Mouse (Mus musculus) cerebellum, adult 11 months (tissue): Measurements from ENCODE around the gene 4930558C23Rik.
"Not testable (repeated sequence)": the region's sequence is repeated elsewhere in the genome, so short reads cannot be mapped to it uniquely, and the experiment has no call there.

Source experiments
- DNase-seq: peaks from one replicate; pipeline ENCODE4 v3.0.0; 2022

4930558C23Rik gene

DNA sequence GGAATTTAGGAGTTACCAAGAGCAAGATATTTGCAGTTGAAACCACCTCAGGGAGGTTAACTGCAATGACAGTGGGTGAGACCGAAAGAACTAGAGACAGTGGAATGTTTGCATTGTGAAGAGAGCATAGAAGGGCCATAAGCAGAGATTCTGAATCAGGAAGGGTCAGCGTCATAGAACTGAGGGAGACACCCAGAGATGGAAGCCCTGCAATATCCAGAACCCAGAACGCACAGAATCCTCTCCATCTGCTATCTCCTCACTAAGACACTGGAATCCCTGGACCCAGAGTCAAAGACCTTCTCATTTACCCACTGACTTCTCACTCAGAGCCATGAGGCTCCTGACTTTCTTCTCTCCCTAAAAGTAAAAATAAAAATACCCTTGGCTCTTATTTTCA, at the start of gene 4930558C23Rik:
TSS of gene 4930558C23Rik (minus strand) at position 101 of the 400 bp plus-strand sequence.
- DNase-seq: no peak

DNA sequence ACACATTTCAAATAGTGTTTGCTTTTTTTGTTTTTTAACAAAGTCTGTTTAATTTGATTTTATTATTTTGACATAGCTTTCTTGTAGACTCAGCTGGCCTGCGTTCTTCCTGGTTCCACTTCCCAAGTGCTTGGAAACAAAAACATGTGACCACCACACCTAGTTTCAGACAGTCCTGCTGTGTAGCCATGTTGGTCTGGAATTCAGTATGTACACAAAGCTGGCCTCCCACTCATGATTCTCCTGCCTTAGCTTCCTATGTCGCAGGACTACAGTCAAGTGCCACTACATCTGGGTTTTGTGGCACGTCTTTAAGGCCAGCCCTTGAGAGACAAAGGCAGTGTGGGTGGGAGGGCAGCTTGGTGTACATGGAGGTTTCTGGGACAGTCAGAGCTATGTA, 48.3 kb upstream of the 4930558C23Rik start:
- no peak for DNase-seq

DNA sequence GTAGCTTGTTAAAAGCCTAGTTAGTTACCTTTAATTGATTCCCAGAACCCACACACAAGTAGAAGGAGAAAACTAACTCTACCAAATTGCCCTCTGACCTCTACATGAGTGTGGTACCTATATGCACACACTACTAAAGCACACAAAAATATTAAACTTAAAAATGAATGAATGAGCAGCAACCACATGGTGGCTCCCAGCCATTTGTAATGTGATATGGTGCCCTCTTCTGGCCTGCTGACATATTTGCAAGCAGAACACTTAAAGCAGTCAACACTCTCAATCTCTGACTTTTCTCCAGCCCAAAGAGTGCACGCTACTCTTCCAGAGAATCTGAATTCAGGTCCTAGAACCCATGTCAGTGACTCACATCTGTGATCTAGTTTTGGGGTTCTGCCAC, 47.8 kb upstream of the 4930558C23Rik start:
- DNase-seq: peak; percentile 24

DNA sequence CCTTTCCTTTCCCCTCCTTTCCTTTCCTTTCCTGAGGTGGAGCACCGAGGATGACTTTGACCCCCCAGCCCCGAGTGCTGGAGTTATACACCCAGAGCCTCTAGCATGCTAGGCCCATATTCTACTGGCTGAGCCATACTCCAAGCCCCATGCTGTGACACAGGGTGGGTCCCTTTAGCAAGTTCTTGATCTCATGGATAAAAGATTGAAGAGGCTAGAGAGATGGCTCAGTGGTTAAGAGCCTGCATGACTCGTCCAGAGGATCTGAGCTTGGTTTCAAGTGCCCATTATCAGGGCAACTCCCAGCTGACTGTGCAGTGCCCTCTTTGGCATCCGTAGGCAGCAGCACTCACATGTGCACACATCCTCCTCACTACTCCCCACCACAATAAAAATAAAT, 42.7 kb upstream of the 4930558C23Rik start:
- DNase-seq: no peak

DNA sequence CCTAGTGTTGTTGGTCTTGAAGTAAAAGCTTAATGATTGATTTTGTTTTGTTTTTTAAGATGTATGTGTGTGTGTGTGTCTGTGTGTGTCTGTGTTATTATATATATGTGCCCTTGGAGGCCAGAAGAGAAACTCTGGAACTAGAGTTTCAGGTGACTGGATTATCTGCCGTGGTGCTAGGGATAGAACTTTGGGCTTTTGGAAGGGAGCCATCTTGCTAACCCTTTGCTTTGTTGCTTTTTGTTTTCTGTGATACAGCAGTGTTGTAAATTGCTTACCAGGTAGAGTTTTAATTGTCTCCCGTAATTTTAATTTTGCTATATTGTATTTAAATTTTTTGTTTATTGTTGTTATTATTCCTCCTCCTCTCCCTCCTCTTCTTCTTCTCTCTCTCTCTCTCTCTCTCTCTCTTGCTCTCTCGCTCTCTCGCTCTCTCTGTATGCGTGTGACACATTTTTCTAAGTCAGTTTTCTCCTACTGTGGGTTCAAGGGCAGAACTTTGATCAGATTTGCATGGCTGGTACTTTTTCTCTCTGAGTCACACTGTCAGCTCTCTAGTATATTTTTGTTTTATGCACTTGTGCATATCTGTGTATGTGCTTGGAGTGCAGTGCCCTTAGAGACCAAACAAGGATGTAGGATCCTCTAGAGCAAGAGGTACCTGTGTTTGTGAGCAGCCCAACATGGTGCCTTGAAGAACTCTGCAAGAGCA, 39.9 kb upstream of the 4930558C23Rik start:
- no peak for DNase-seq

DNA sequence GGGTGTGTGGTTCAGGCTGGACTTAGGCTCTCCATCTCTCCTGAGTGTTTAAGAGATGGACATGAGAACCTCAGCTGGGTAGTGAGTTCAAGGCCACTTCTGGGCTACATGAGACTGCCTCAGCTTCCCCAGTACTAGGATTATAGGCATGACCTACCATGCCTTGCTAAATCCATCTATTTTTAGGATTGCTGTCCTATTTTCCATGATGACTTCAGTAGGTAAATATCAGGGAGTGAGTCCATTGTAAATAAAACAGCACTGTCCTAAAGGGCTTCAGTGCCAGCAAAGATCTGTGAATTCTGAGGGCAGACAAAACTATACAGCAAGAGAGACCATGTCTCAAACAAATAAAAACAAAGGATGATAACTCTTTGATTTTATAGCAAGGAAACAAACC, 37.0 kb upstream of the 4930558C23Rik start:
- no peak for DNase-seq

DNA sequence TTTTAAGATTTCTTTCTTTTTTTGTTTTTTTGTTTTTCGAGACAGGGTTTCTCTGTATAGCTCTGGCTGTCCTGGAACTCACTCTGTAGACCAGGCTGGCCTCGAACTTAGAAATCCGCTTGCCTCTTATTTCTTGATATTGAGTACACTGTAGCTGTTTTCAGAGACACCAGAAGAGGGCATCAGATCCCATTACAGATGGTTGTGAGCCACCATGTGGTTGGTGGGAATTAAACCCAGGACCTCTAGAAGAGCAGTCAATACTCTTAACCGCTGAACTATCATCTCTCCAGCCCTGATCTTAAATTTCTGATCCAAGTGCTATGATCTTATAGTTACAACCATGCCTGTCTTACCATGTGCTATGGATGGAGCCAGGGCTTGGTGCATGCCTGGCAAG, 36.0 kb upstream of the 4930558C23Rik start:
- not testable (repeated sequence) for DNase-seq

DNA sequence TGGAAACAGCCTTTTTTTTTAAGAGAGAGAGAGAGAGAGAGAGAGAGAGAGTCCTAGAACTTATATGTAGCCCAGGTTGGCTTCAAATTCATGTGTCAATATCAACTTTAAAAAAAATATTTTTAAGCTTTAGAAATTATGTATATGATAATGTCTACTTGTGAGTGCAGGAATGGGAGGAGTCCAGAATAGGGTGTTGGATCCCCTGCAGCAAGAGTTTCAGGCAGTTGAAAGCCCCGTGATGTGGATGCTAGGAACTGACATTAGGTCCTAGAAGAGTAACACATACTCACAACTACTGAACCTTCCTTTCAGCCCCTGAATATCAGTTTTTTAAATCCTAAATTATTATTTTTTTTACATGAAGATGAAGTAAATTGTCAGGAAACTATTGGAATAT, 32.9 kb upstream of the 4930558C23Rik start:
- DNase-seq: no peak

DNA sequence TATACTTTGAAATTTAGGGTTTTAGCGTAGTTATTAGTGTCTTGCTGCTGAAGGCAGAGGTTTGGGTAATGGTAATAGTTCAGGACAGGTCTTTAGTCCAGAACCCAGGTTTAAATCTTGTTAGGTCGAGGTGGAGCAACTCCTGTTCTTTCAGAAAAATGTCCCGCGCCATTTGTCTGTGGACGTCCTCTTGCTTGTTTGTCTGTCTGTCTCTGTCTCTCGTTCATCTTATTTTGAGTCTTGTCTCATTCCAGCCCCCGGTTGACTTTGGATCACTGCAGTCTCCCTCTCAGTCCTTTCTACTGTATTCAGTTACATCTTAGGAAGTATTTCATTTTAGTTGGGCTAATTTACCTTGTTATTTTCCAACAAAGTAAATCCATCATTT, 32.3 kb upstream of the 4930558C23Rik start:
- no peak for DNase-seq

DNA sequence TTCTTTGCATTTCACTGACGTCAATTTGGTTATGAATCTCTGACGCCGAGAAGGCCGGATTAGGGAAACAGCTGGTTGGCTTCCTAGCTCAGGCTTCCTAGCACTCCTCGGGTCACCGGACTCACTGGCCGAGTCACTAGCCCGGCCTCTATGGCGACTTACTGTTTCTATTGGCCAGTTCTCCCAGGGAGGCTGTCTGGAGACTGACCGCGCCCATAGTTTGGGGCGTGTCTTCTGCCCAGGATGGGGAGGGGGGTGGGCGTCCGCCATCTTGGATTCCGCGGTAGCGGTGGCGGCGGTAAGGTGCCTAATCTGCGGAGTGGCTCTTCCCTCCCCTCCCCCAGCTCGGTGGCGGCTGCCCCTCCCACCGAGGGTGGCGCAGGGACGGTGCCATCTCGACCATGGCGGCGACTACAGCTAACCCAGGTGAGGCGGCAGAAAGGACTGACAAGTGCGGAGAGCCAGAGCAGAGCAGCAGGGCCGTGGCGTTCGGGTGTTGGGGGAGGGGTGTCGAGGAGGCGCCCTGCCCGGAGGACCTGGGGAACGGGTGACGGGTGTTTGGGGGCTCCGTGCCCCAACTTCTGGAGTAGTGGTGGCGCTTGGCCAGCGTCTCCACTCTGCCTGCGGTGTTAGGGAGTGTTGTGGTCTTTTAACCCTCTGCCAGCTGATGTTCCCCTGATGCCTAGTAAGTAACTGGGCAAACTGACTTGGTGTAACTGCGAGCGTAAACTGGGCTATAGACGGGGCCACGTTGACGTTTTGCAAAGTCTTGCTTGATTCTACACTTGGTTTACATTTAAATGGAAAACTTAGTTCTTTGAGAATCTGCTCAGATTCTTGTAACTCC, 31.7 kb upstream of the 4930558C23Rik start, which contains the start of gene Arnt:
TSS of gene Arnt (plus strand) at position 253 of the 847 bp plus-strand sequence.
- DNase-seq: peak; percentile 86

DNA sequence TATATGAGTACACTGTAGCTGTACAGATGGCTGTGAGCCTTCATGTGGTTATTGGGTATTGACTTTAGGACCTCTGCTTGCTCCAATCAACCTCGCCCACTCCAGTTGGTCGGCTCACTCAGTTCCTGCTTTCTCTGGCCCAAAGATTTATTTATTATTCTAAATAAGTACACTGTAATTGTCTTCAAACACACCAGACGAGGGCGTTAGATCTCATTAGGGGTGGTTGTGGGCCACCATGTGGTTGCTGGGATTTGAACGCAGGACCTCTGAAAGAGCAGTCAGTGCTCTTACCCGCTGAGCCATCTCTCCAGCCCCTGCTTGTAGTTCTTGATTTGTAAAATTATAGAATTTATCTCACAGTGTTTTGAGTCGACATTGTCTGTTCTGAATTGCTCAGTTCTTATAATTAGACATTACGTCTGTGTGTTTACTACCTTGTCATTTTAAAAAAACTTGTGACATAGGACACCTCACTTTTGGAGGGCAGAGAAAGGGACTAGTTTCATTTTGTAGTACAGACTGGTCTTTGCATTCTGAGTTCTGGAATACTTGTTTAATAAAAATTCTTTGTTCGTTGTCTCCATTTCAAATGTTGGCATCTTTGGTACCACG, 30.8 kb upstream of the 4930558C23Rik start:
- DNase-seq: no peak

DNA sequence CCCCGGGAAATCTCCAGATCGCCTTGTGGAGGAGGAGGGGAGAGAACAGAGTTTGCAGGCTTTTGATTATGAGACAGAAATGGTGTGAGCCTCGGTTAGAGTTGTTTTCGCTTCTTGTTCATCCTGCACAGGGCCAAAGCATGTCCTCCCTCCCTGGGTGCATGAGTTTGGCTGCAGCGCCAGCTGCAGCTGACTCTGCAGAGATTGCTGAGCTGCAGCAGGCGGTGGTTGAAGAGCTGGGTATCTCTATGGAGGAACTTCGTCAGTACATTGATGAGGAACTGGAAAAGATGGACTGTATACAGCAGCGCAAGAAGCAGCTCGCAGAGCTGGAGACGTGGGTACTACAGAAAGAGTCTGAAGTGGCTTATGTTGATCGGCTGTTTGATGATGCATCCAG, 25.8 kb upstream of the 4930558C23Rik start:
- not testable (repeated sequence) for DNase-seq

DNA sequence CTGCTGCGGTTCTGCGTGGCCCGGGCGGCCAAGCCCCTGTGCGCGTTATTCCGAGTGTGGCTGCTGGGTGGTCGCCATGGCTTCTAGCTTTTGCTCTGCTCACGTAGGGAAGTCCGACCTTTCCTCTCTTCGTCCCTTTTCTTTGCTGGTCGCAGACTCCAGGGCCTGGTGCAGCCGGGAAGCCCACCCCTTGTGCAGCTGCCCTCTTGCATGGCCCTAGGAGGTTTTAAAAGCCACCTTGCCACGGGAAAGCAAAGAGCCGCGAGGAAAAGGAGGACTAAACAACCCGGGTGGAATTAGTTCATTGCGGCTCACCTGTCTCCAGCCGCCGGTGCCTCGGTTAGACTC, 25.2 kb upstream of the 4930558C23Rik start:
- DNase-seq: not testable (repeated sequence)

DNA sequence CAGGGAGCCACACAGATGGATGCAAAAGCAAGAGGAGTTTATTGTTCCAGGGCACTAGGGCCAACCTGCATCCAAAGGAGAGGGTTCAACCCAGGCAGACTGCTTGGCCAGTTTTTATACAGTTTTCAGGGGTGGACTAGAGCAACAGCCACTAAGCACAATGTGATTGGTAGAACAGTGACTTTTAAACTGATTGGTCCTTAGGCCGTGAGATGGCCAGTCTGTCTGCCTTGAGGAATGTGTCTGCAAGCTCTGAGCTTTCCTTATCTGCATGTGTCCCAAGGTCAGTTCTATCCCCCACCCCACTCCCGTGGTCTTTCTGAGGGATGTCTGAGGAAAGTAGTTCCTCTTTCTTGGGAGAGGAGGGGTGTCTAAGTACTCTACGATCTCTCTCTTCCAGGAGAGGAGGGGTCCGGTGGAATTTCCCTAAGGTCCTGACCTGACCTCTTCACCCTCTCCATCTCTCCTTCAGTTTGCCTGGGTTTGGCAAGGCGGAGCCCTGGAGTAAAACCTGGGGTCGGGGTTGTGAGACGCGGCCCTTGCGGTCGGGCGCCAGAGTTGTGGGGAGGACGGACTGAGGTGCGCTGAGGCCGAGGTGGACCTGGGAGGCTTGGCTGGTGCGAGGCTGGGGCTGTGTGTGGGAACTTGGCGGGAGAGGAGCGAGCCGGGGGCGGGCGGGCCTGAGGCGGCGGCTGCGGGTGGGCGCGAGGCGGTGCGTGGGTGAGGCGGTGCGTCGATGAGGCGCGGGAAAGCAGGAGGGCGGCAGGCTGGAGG, 24.7 kb upstream of the 4930558C23Rik start:
- DNase-seq: not testable (repeated sequence)

DNA sequence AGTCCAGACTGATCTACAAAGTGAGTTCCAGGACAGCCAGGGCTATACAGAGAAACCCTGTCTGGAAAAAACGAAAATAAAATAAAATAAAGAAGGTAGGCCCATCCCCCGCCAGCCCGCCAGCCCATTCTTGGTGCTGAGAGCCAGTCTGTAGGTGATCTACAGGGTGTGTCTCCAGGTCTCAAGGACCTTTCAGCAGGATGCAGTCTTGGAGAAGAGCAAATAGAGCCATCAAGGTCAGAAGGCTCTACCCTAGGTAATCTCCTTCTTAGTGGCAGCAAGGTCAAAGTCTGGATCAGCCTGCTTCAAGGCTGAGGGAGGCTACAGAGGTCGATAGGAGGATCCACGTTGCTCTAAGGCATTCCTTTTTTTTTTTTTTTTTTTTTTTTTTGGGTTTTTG, 23.8 kb upstream of the 4930558C23Rik start:
- DNase-seq: not testable (repeated sequence)

DNA sequence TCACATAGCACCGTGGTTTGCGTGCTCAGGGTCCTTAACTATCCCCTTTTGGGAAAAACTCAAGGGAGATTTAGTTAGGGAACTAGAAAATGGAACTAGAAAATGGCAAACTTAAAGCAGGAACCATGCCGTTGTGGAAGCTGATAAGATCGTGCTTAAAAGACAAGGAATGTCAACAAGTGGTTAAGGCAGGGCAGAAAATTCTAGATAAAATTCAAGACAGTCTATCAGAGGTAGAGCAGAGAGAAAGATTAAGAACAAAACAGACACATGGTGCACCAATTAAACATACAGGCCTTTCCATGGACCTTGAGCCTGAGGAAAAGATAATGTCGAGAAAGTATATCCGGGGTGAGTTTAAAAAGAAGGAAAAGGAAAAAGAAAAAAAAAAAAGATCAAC, 15.2 kb upstream of the 4930558C23Rik start:
- no peak for DNase-seq

DNA sequence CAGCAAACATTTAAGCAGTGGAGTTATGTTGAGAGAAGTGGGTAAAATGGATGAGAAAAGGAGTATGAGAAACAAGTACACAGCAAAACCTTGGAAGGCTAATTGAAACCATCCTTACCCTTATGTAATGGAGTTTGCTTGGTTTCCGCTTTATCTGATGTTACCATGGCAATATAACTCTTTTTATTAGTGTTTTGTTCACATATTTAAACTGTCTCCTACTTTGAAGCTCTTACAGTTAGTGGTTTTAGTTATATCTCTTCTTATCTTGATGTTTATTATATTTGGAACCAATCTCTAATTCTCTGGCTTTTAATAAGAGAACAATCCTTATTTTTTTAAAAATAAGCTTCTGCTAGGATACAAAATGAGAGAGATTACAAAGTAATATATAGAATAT, 9.6 kb upstream of the 4930558C23Rik start:
- DNase-seq: no peak

DNA sequence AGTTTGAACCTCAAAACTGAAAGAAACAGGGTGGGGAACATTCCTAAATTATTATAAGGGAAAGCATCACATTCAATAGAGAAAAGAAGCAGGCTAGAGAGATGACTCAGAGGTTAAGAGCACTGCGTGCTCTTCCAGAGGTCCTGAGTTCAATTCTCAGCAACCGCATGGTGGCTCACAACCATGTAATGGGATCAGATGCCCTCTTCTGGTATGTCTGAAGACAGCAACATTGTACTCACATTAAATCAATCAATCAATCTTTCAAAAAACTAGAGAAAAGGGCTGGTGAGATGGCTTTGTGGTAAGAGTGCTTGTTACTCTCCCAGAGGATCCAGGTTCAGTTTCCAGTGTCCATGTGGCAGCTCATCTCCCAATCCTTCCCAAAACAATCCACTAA, 6.2 kb upstream of the 4930558C23Rik start:
- no peak for DNase-seq

DNA sequence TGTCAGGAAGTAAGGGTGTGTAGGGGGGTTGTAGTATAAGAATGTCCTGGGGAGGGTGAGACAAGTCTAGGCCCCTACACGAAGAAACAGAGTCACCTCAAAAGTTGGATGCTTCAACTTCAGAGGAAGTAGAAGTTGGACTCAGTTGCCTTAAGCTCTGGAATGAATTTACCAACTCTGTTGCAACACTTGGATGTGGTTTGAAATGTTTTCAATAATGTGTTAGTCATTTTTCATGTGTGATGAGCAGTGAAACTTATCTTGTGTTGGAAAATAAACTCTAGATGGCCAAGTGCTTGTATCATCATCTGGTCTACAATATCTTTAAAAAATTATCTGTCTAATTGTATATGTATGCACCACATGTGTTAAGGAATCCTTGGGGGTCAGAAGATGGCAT, 5.1 kb upstream of the 4930558C23Rik start:
- DNase-seq: no peak

DNA sequence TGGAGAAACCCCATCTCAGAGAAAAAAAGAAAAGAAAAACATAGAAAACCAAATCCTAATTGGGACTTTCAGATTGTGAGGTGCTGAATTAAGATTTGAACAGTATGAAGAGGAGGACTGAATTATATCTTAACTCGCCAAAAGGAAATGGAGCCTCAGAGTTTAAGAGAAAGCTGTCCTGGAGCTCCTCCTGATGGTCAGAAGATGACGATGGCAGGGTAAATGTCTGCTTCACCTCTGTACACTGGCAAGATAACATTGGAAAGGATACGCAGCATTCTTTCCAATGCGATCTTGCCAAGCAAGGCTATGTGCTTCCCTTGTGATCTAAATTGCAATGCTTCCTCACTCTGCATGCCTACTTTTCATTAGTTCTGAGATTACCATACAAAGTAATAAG, 8.3 kb downstream of the 4930558C23Rik start:
- DNase-seq: no peak

DNA sequence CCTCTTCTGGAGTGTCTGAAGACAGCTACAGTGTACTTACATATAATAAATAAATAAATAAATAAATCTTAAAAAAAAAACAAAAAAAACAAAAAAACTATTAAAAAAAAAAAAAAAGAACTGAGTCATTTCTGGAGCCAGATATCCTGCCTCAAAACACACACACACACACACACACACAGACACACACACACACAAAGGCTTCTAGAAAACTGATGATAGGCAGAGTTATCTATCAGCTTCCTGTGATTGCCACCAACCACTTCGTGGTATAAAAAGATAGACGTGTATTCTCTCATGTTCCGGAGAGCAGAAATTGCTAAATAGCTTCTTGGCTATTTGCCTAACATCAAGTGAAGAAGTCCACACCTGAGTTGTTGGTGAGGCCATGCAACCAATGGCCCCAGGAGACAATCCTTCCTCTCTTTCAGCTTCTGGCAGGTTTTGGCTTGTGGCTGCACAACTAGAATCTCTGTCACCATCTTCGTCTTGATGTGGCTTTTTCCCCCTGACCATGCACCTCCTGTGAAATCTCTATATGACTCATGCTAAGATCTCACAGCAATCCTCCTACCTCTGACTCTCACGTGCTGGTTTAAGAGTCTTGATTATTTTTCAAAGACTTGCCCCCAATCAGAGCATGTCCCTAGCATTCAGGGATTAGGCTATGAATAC, 17.1 kb downstream of the 4930558C23Rik start:
- no peak for DNase-seq

DNA sequence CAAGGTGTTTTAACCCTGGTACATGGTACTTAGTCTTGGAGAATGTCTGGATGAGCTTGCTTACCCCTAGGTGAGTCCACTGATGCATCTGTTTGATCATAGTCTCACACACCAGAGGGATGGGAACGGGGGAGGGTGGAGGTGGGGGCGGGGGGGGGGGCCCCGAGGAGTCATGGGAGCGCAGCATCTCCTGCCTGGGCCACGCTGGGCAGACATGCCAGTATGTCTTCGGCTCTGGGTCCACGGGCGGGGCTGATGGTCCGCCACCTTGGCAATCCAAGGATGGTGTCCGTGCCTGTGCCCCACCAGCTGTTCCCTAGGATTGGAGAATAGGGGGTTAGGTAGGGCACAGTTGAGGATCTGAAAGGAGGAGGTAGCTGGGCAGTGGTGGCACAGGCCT, 29.4 kb downstream of the 4930558C23Rik start:
- DNase-seq: no peak
